Mouse (Mus musculus) left cerebral cortex, adult 8-10 months (tissue): Measurements from ENCODE around the gene Snx11. TPM values are rescaled to one million over a fixed set of nuclear protein-coding genes. Genes with fewer than 3 reads are reported as not detected.

Experiments used
- total RNA-seq, 4 experiments: library from RNA; stranded (reverse); gene quantifications; 2 replicates each; pipeline ENCODE4 v1.2.4; 2022

Gene Snx11
- total RNA-seq, 4 experiments from 2014 or later = 38.4 to 49.2 (median 44.4) TPM

Other genes starting within 250 kb of the Snx11 start
- 10 to 100 TPM; 36.5 to 43.3 (median 38.9) TPM for gene Cbx1, start 11.6 kb upstream of the Snx11 start, total RNA-seq
- gene Nfe2l1, start 52.4 kb upstream of the Snx11 start, total RNA-seq = 100 to 1,000 TPM; 301 to 348 (median 321) TPM
- gene Copz2, start 72.3 kb upstream of the Snx11 start, total RNA-seq = 10 to 100 TPM in 1 of 4 experiments, 1 to 10 TPM in 3; 6.4 to 10.7 (median 6.8) TPM
- gene Cdk5rap3, start 138.9 kb upstream of the Snx11 start, total RNA-seq = 10 to 100 TPM; 40.6 to 44.6 (median 41.9) TPM
- not detected for gene Prr15l, start 150.5 kb upstream of the Snx11 start, total RNA-seq
- gene Pnpo, start 166.4 kb upstream of the Snx11 start, total RNA-seq = 10 to 100 TPM; 43.7 to 51.2 (median 48.6) TPM
- 10 to 100 TPM; 10.7 to 15.0 (median 13.0) TPM for gene Sp2, start 205.4 kb upstream of the Snx11 start, total RNA-seq
- 1 to 10 TPM; 1.1 to 2.0 (median 1.3) TPM for gene Sp6, start 235.8 kb upstream of the Snx11 start, total RNA-seq